ENCODE assay signal across 8 mouse cellular contexts in the genomic region with DNA sequence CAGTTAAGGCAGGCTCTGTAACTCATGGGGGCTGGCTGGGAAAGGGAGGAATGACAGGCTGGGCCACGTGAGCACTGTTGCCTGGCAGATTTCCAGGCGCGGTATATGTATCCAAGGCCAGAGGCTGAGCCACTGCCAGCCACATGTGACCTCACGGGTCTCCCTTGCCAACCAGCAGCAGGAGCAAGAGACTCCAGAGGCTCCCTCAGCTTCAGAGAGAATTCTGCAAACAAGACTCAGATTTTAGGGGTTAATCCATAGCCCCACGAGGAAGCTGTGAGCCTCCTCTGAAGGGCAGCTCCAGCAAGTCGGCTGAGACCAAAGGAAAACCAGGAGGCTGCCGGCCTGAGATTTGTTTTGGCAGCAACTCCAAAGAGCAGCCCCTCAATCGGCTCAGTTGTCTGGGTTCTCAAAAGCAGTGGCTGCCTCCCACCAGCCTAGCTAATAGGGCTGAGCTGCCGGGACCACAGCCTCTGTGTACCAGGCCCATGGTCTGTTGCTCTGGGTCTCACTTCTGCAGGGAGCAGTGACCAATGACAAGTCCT.
DNase-seq lines count a peak whose midpoint lies in the region; ATAC-seq and TF ChIP-seq lines count a peak whose summit lies in the region.

No protein-coding gene starts in this region.

- 26% methylated on average over 9 of the region's 9 CpGs for WGBS in kidney, adult 2 months

- DNase-seq in cerebellum, postnatal 10 days = peak; percentile 68 to 73
- no peak for DNase-seq in cerebellum, adult 9-10 months
- peak; percentile 60 to 67 for DNase-seq in right cerebral cortex, postnatal 10 days (ENCODE audit: low spot score in 2 of 2)
- DNase-seq in right cerebral cortex, postnatal 36 days (ENCODE audit: low spot score in 2 of 2) = no peak
- DNase-seq in kidney, adult 2 months = peak; percentile 38
- DNase-seq in lung, postnatal 36 days = peak; percentile 66
- DNase-seq in thymus, adult 18-20 months = no peak

- no peak for TF ChIP-seq CTCF in kidney, adult 2 months (conservative IDR thresholded peaks at IDR 0.05; ENCODE audit: insufficient read depth, insufficient read length, low read depth, low read length)

- no peak overlapping the region for H3K27ac ChIP-seq in kidney, adult 2 months (ENCODE audit: insufficient read depth, low read depth, low read length)

- H3K4me1 ChIP-seq in kidney, adult 2 months (ENCODE audit: control insufficient read depth, insufficient read depth, low read length) = 0 out of 2 replicates have a peak, but pooled peaks cover 4% of the 10 kb centered on the region

- H3K36me3 ChIP-seq in kidney, adult 2 months (ENCODE audit: control insufficient read depth, insufficient read depth, low read length) = no peaks in the 10 kb centered on the region

- no peak for ATAC-seq in erythroid progenitor cell, adult 5-6 weeks (replicated peaks; ENCODE audit: low FRiP score, poor library complexity, severe bottlenecking)

- no peaks in the 10 kb centered on the region for H3K27me3 ChIP-seq in kidney, adult 2 months (replicated peaks; ENCODE audit: control insufficient read depth, insufficient read depth, low read length)

- H3K4me3 ChIP-seq in kidney, adult 2 months (ENCODE audit: insufficient read depth, low read depth, low read length) = no peak overlapping the region

- no peak for TF ChIP-seq POLR2A in kidney, adult 2 months (IDR thresholded peaks at IDR 0.05; ENCODE audit: low read depth, low read length)

Comparison
In these comparisons a context has a peak if more than half of its experiments do, and no peak if none do; other contexts are left out.
1. DNase-seq: peak in cerebellum, postnatal 10 days (2 of 2), right cerebral cortex, postnatal 10 days (2 of 2), kidney, adult 2 months (single experiment) and lung, postnatal 36 days (single experiment); none in cerebellum, adult 9-10 months (single experiment), right cerebral cortex, postnatal 36 days (0 of 2) and thymus, adult 18-20 months (0 of 2).